Mouse (Mus musculus): Measurements from ENCODE around the gene P3h4. TPM values are rescaled to one million over a fixed set of nuclear protein-coding genes. Genes with fewer than 3 reads are reported as not detected.
A peak's percentile ranks its signal among the peaks of the same experiment; 100 is the strongest.

P3h4 gene
- polyA plus RNA-seq, 1 experiment from 2014 or later = 4.6 TPM

- Histone ChIP-seq H3K27ac (ENCODE audit: low read depth) (no peak overlapping the region), H3K9ac (replicated peaks) (peak overlapping the region; percentile 67), H3K9me3 (ENCODE audit: low read length) (no peaks in the 10 kb centered on the region), H3K36me3 (replicated peaks; ENCODE audit: insufficient read depth, low read length) (no peaks in the 10 kb centered on the region), H3K27me3 (ENCODE audit: insufficient read depth, low read length) (no peaks in the 10 kb centered on the region), H3K4me2 (ENCODE audit: low read depth, low read length) (peak overlapping the region; percentile 90), H3K4me1 (ENCODE audit: insufficient read depth) (peaks cover 12% of the 10 kb centered on the region), H3K4me3 (ENCODE audit: low read depth, low read length) (peak overlapping the region; percentile 62)
- peak; percentile 83 for DNase-seq
- WGBS (ENCODE audit: insufficient replicate concordance) = 1% methylated on average over 52 of the region's 52 CpGs
- peak; percentile 95 for ATAC-seq
- no peak for TF ChIP-seq CTCF (IDR thresholded peaks at IDR 0.05; ENCODE audit: low read depth)
- no peak for TF ChIP-seq EP300 (IDR thresholded peaks at IDR 0.05; ENCODE audit: low read depth)
Measured at GRCm38 (mm10) chr11:100440691-100441522, 26.3 kb upstream of the P3h4 start.

- ATAC-seq (no peak), DNase-seq (no peak)
- no peaks in the 10 kb centered on the region for H3K9me3 ChIP-seq (ENCODE audit: low read length)
- no peaks in the 10 kb centered on the region for H3K27me3 ChIP-seq (ENCODE audit: insufficient read depth, low read length)
- H3K4me3 ChIP-seq (ENCODE audit: low read depth, low read length) = no peak overlapping the region
- no peak overlapping the region for H3K4me2 ChIP-seq (ENCODE audit: low read depth, low read length)
- no peaks in the 10 kb centered on the region for H3K36me3 ChIP-seq (replicated peaks; ENCODE audit: insufficient read depth, low read length)
- TF ChIP-seq EP300 (IDR thresholded peaks at IDR 0.05; ENCODE audit: low read depth) (no peak), CTCF (IDR thresholded peaks at IDR 0.05; ENCODE audit: low read depth) (no peak)
- H3K27ac ChIP-seq (ENCODE audit: low read depth) = no peak overlapping the region
- WGBS (ENCODE audit: insufficient replicate concordance) = 76% methylated on average over 1 of the region's 1 CpGs
- H3K9ac ChIP-seq (replicated peaks) = no peak overlapping the region
- peaks cover 12% of the 10 kb centered on the region for H3K4me1 ChIP-seq (ENCODE audit: insufficient read depth)
Measured at GRCm38 (mm10) chr11:100437901-100438300, 23.3 kb upstream of the P3h4 start.

- WGBS (ENCODE audit: insufficient replicate concordance) = 83% methylated on average over 9 of the region's 9 CpGs
- Histone ChIP-seq H3K9me3 (ENCODE audit: low read length) (no peaks in the 10 kb centered on the region), H3K27ac (ENCODE audit: low read depth) (no peak overlapping the region), H3K36me3 (replicated peaks; ENCODE audit: insufficient read depth, low read length) (no peaks in the 10 kb centered on the region), H3K27me3 (ENCODE audit: insufficient read depth, low read length) (no peaks in the 10 kb centered on the region), H3K4me3 (ENCODE audit: low read depth, low read length) (no peak overlapping the region), H3K9ac (replicated peaks) (no peak overlapping the region), H3K4me1 (ENCODE audit: insufficient read depth) (peaks cover 9% of the 10 kb centered on the region), H3K4me2 (ENCODE audit: low read depth, low read length) (no peak overlapping the region)
- DNase-seq (no peak), ATAC-seq (no peak)
- TF ChIP-seq EP300 (IDR thresholded peaks at IDR 0.05; ENCODE audit: low read depth) = no peak
- no peak for TF ChIP-seq CTCF (IDR thresholded peaks at IDR 0.05; ENCODE audit: low read depth)
Measured at GRCm38 (mm10) chr11:100435678-100436246, 21.1 kb upstream of the P3h4 start.

GRCm38 (mm10) chr11:100432002-100432401 lies 17.4 kb upstream of the P3h4 start:
- TF ChIP-seq EP300 (IDR thresholded peaks at IDR 0.05; ENCODE audit: low read depth) (no peak), CTCF (IDR thresholded peaks at IDR 0.05; ENCODE audit: low read depth) (no peak)
- Histone ChIP-seq H3K27ac (ENCODE audit: low read depth) (no peak overlapping the region), H3K4me2 (ENCODE audit: low read depth, low read length) (no peak overlapping the region), H3K27me3 (ENCODE audit: insufficient read depth, low read length) (no peaks in the 10 kb centered on the region), H3K36me3 (replicated peaks; ENCODE audit: insufficient read depth, low read length) (no peaks in the 10 kb centered on the region), H3K4me3 (ENCODE audit: low read depth, low read length) (no peak overlapping the region), H3K4me1 (ENCODE audit: insufficient read depth) (no peaks in the 10 kb centered on the region), H3K9me3 (ENCODE audit: low read length) (no peaks in the 10 kb centered on the region), H3K9ac (replicated peaks) (no peak overlapping the region)
- DNase-seq = no peak
- WGBS (ENCODE audit: insufficient replicate concordance) = 78% methylated on average over 5 of the region's 5 CpGs
- no peak for ATAC-seq

- TF ChIP-seq CTCF (IDR thresholded peaks at IDR 0.05; ENCODE audit: low read depth) (no peak), EP300 (IDR thresholded peaks at IDR 0.05; ENCODE audit: low read depth) (no peak)
- Histone ChIP-seq H3K9me3 (ENCODE audit: low read length) (no peaks in the 10 kb centered on the region), H3K27ac (ENCODE audit: low read depth) (no peak overlapping the region), H3K4me3 (ENCODE audit: low read depth, low read length) (no peak overlapping the region), H3K4me2 (ENCODE audit: low read depth, low read length) (no peak overlapping the region), H3K27me3 (ENCODE audit: insufficient read depth, low read length) (no peaks in the 10 kb centered on the region), H3K36me3 (replicated peaks; ENCODE audit: insufficient read depth, low read length) (no peaks in the 10 kb centered on the region), H3K9ac (replicated peaks) (no peak overlapping the region), H3K4me1 (ENCODE audit: insufficient read depth) (no peaks in the 10 kb centered on the region)
- DNase-seq (no peak), ATAC-seq (no peak)
- WGBS (ENCODE audit: insufficient replicate concordance) = 81% methylated on average over 7 of the region's 7 CpGs
Measured at GRCm38 (mm10) chr11:100430052-100430451, 15.4 kb upstream of the P3h4 start.

GRCm38 (mm10) chr11:100428612-100429199 lies 14.1 kb upstream of the P3h4 start:
- no peak overlapping the region for H3K4me2 ChIP-seq (ENCODE audit: low read depth, low read length)
- no peak for ATAC-seq
- H3K27ac ChIP-seq (ENCODE audit: low read depth) = no peak overlapping the region
- no peak for DNase-seq
- no peaks in the 10 kb centered on the region for H3K9me3 ChIP-seq (ENCODE audit: low read length)
- no peak overlapping the region for H3K9ac ChIP-seq (replicated peaks)
- no peaks in the 10 kb centered on the region for H3K36me3 ChIP-seq (replicated peaks; ENCODE audit: insufficient read depth, low read length)
- H3K27me3 ChIP-seq (ENCODE audit: insufficient read depth, low read length) = no peaks in the 10 kb centered on the region
- 75% methylated on average over 9 of the region's 9 CpGs for WGBS (ENCODE audit: insufficient replicate concordance)
- TF ChIP-seq EP300 (IDR thresholded peaks at IDR 0.05; ENCODE audit: low read depth) = no peak
- TF ChIP-seq CTCF (IDR thresholded peaks at IDR 0.05; ENCODE audit: low read depth) = no peak
- H3K4me1 ChIP-seq (ENCODE audit: insufficient read depth) = no peaks in the 10 kb centered on the region
- no peak overlapping the region for H3K4me3 ChIP-seq (ENCODE audit: low read depth, low read length)

Data from liver, postnatal 0 days (tissue).